ENCODE assay signal across 17 mouse cellular contexts in genomic region chr11:120002634-120003220, GRCm38 (mm10).
"Had no signal": no experiment of that assay in that cellular context is flagged by ENCODE, and none has a peak within 500 bp of the region (broad histone marks: within the 10 kb centered on the region; RNA-seq: fewer than 3 reads in every experiment).

No protein-coding gene starts in this region.

- H3K36me3 ChIP-seq: midbrain, embryonic 12.5 days; midbrain, embryonic 15.5 days; stomach, embryonic 15.5 days had no signal

- H3K27ac ChIP-seq: left cerebral cortex, adult 2 months; liver, embryonic 13.5 days; macrophage; midbrain, embryonic 12.5 days; midbrain, embryonic 15.5 days; stomach, embryonic 15.5 days had no signal

- DNase-seq: kidney, adult 9 months; kidney, postnatal 14 days; kidney, postnatal 4 days; layer of hippocampus, adult 9-11 months; liver, embryonic 13.5 days; lung, embryonic 14.5 days; retina, postnatal 1 day; right cerebral cortex, postnatal 25 days; spleen, adult 18-20 months; thymus, postnatal 25 days had no signal

- H3K9ac ChIP-seq: liver, embryonic 13.5 days; lung, embryonic 14.5 days; midbrain, embryonic 12.5 days; midbrain, embryonic 15.5 days; neural tube, embryonic 13.5 days; stomach, embryonic 15.5 days had no signal

- ATAC-seq: lung, postnatal 0 days; midbrain, embryonic 15.5 days had no signal

- H3K27me3 ChIP-seq: liver, embryonic 13.5 days; midbrain, embryonic 12.5 days; midbrain, embryonic 15.5 days; neural tube, embryonic 13.5 days; stomach, embryonic 15.5 days had no signal

- H3K9me3 ChIP-seq: liver, embryonic 13.5 days; midbrain, embryonic 12.5 days; midbrain, embryonic 15.5 days; neural tube, embryonic 13.5 days; stomach, embryonic 15.5 days had no signal

- H3K4me2 ChIP-seq: liver, embryonic 13.5 days; lung, embryonic 14.5 days; midbrain, embryonic 12.5 days; midbrain, embryonic 15.5 days; neural tube, embryonic 13.5 days; stomach, embryonic 15.5 days had no signal

- H3K4me1 ChIP-seq: liver, embryonic 13.5 days; stomach, embryonic 15.5 days had no signal

- H3K4me3 ChIP-seq: left cerebral cortex, adult 2 months; liver, embryonic 13.5 days; midbrain, embryonic 12.5 days; midbrain, embryonic 15.5 days; neural tube, embryonic 13.5 days; stomach, embryonic 15.5 days had no signal
